Mouse (Mus musculus) spleen, adult 2 months (tissue): ENCODE data around the gene Parp3. TPM values are rescaled to one million over a fixed set of nuclear protein-coding genes. Genes with fewer than 3 reads are reported as not detected.

Source experiments
- DNase-seq, 2 experiments: peaks; one replicate each; pipeline versions ENCODE4 v3.0.0 to v3.0.0-alpha.2; 2012 to 2021; ENCODE audit warnings: low spot score in 2 of 2, low read depth in 1 of 2
- H3K27ac ChIP-seq: fragments of 200-500 bp; 2 replicates; pipeline ENCODE4 v1.5.1; 2012; ENCODE audit warnings: low read length, inconsistent platforms; ENCODE audit not compliant: insufficient read depth
- H3K27me3 ChIP-seq: fragments of 200-500 bp; 2 replicates; pipeline ENCODE4 v1.6.1; 2012; ENCODE audit warnings: mild to moderate bottlenecking, moderate library complexity, low read length, inconsistent platforms; ENCODE audit not compliant: control insufficient read depth, insufficient read depth
- H3K36me3 ChIP-seq: fragments of 200-500 bp; 2 replicates; pipeline ENCODE4 v1.6.1; 2012; ENCODE audit warnings: mild to moderate bottlenecking, low read length, inconsistent platforms; ENCODE audit not compliant: control insufficient read depth, insufficient read depth
- H3K4me1 ChIP-seq: fragments of 200-500 bp; 2 replicates; pipeline ENCODE4 v1.6.1; 2011; ENCODE audit warnings: inconsistent platforms; ENCODE audit not compliant: control insufficient read depth, insufficient read depth, insufficient read length
- H3K4me3 ChIP-seq: fragments of 200-500 bp; 2 replicates; pipeline ENCODE4 v1.5.1; 2011; ENCODE audit warnings: mild to moderate bottlenecking, inconsistent platforms; ENCODE audit not compliant: insufficient read depth, insufficient read length; ENCODE audit errors: extremely low read depth
- CTCF ChIP-seq: fragments of 200-500 bp; IDR thresholded peaks from 2 replicates; pipeline ENCODE4 v1.5.1; 2011; ENCODE audit warnings: mild to moderate bottlenecking, inconsistent platforms; ENCODE audit not compliant: insufficient read depth, insufficient read length, insufficient replicate concordance; ENCODE audit errors: extremely low read depth
- POLR2A ChIP-seq: fragments of 200-500 bp; IDR thresholded peaks from 2 replicates; pipeline ENCODE4 v1.6.1; 2011; ENCODE audit warnings: low read depth, low read length, inconsistent platforms
- WGBS: fragments of 180-500 bp; shearing (Covaris S2); methylation state at CpG from one replicate; pipeline ENCODE4 v1.1.7; 2018; 5-methylcytosine and 5-hydroxymethylcytosine counted together
- polyA plus RNA-seq: library from polyadenylated mRNA; depleted of rRNA; stranded (reverse); fragments of >200 nt; gene quantifications from 2 replicates; pipeline ENCODE4 v1.2.3, GENCODE M21; 2012

The Parp3 gene
- polyA plus RNA-seq, 1 experiment: 43.3 TPM

- 33% methylated on average over 26 of the region's 26 CpGs for WGBS
- Histone ChIP-seq H3K36me3 (no peaks in the 10 kb centered on the region), H3K4me1 (peaks cover 12% of the 10 kb centered on the region), H3K27me3 (peaks cover 6% of the 10 kb centered on the region; the same call in 1 of the 2 replicates), H3K4me3 (peak within 1 kb of the TSS; percentile 49), H3K27ac (no peak within 1 kb of the TSS)
- DNase-seq: no peak
- no peak for TF ChIP-seq CTCF
- TF ChIP-seq POLR2A: no peak
Observed at GRCm38 (mm10) chr9:106465571-106466200, 11.1 kb downstream of the Parp3 start, which contains the start of gene Gpr62. Gene Gpr62, minus strand, starts transcription at chr9:106465938.

DNA sequence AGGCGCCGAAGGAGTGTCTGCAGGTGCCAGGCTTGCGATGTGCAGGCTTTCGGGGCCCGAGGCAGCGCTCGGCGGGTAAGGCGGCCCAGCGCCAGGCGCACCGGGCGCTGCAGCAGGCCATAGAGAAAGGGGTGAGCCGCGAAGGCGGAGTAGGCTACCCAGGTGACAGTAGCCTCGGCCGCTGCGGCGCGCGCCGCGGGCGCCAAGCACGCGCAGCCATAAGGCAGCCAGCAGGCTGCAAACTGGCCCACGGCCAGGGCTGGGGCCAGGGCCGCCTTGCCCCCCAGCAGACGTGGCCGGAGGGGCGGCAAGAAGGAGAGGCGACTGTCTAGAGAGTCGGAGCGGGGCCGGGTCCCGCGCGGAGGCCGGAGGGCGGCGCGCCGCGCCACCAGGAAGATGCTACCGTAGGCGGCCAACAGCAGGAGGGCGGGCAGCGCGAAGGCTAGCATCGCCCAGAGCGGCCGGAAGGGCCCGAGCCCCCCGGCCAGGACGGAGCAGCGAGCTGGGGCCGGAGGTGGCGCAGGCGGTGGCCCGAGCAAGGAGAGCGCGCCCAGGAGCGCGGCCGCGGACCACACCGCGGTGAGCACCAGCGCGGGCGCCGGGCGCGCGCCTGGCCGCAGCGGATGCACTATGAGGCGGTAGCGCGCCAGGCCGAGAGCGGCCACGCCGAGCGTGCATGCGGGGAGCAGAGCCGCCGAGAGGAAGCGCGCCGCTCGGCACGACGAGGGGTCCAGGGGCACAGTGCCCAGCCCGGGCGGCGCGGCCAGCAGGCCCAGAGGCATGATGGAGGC is 11.8 kb downstream of the Parp3 start:
- no peak for TF ChIP-seq CTCF
- TF ChIP-seq POLR2A: no peak
- no peak for DNase-seq
- Histone ChIP-seq H3K4me3 (peak overlapping the region; percentile 49), H3K4me1 (peaks cover 12% of the 10 kb centered on the region), H3K36me3 (no peaks in the 10 kb centered on the region), H3K27me3 (peaks cover 6% of the 10 kb centered on the region; the same call in 1 of the 2 replicates), H3K27ac (no peak overlapping the region)
- 4% methylated on average over 93 of the region's 99 CpGs for WGBS

GRCm38 (mm10) chr9:106463122-106464063 is 13.4 kb downstream of the Parp3 start:
- H3K27me3 ChIP-seq: peaks cover 6% of the 10 kb centered on the region; the same call in 1 of the 2 replicates
- TF ChIP-seq POLR2A: no peak
- no peak for TF ChIP-seq CTCF
- WGBS: 89% methylated on average over 21 of the region's 21 CpGs

GRCm38 (mm10) chr9:106462430-106462800 is 14.3 kb downstream of the Parp3 start:
- H3K4me3 ChIP-seq: no peak overlapping the region
- H3K36me3 ChIP-seq: no peaks in the 10 kb centered on the region
- TF ChIP-seq CTCF: no peak
- TF ChIP-seq POLR2A: no peak
- WGBS: 98% methylated on average over 12 of the region's 12 CpGs
- peaks cover 6% of the 10 kb centered on the region; the same call in 1 of the 2 replicates for H3K27me3 ChIP-seq
- no peak overlapping the region for H3K27ac ChIP-seq
- H3K4me1 ChIP-seq: peaks cover 12% of the 10 kb centered on the region
- DNase-seq: no peak

More at GRCm38 (mm10) chr9:106463122-106464063, 13.4 kb downstream of the Parp3 start:
- peaks cover 12% of the 10 kb centered on the region for H3K4me1 ChIP-seq
- no peaks in the 10 kb centered on the region for H3K36me3 ChIP-seq
- H3K27ac ChIP-seq: no peak overlapping the region
- no peak for DNase-seq
- no peak overlapping the region for H3K4me3 ChIP-seq

- TF ChIP-seq CTCF: no peak
- no peak for TF ChIP-seq POLR2A
- Histone ChIP-seq H3K27me3 (peaks cover 6% of the 10 kb centered on the region; the same call in 1 of the 2 replicates), H3K4me1 (peaks cover 12% of the 10 kb centered on the region), H3K27ac (no peak overlapping the region), H3K36me3 (no peaks in the 10 kb centered on the region), H3K4me3 (no peak overlapping the region)
- DNase-seq: no peak
- WGBS: 94% methylated on average over 16 of the region's 16 CpGs
Observed at GRCm38 (mm10) chr9:106461641-106462429, 14.9 kb downstream of the Parp3 start.

DNA sequence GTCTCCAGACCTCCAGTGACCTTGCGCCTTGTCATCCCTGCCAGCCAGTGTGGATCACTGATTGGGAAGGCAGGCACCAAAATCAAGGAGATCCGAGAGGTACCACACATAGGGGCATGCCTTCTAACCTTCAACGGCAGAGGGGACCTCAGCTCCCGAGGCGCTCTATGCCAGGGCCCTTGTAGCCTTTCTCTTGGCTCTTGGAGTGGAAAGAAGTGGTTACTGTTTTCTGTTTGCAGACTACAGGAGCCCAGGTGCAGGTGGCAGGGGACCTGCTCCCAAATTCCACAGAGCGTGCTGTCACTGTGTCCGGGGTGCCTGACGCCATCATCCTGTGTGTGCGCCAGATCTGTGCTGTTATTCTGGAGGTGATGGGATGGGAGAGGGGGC is 15.7 kb downstream of the Parp3 start:
- TF ChIP-seq CTCF (no peak), POLR2A (no peak)
- no peaks in the 10 kb centered on the region for H3K36me3 ChIP-seq
- peaks cover 12% of the 10 kb centered on the region for H3K4me1 ChIP-seq
- 96% methylated on average over 9 of the region's 9 CpGs for WGBS
- H3K4me3 ChIP-seq: no peak overlapping the region
- H3K27ac ChIP-seq: no peak overlapping the region
- H3K27me3 ChIP-seq: peaks cover 6% of the 10 kb centered on the region; the same call in 1 of the 2 replicates
- DNase-seq: no peak
